Mouse (Mus musculus): ENCODE data around the gene Wasf3.
"Not testable (repeated sequence)": the region's sequence is repeated elsewhere in the genome, so short reads cannot be mapped to it uniquely, and the experiment has no call there.

Gene Wasf3

GRCm38 (mm10) chr5:146398386-146399115, 13.8 kb downstream of the Wasf3 start:
- DNase-seq (ENCODE audit: low read depth in 2 of 2, low spot score in 2 of 2): no peak

GRCm38 (mm10) chr5:146401012-146401411, 16.2 kb downstream of the Wasf3 start:
- DNase-seq (ENCODE audit: low read depth in 2 of 2, low spot score in 2 of 2): not testable (repeated sequence)

- no peak for DNase-seq (ENCODE audit: low read depth in 2 of 2, low spot score in 2 of 2)
Observed at GRCm38 (mm10) chr5:146402311-146402710, 17.5 kb downstream of the Wasf3 start.

- DNase-seq (ENCODE audit: low read depth in 2 of 2, low spot score in 2 of 2): no peak
Observed at GRCm38 (mm10) chr5:146403923-146404322, 19.1 kb downstream of the Wasf3 start.

GRCm38 (mm10) chr5:146406133-146406532, 21.3 kb downstream of the Wasf3 start:
- DNase-seq (ENCODE audit: low read depth in 2 of 2, low spot score in 2 of 2): no peak

GRCm38 (mm10) chr5:146407791-146408190, 23.0 kb downstream of the Wasf3 start:
- DNase-seq (ENCODE audit: low read depth in 2 of 2, low spot score in 2 of 2): no peak

- no peak for DNase-seq (ENCODE audit: low read depth in 2 of 2, low spot score in 2 of 2)
Observed at GRCm38 (mm10) chr5:146408604-146409003, 23.8 kb downstream of the Wasf3 start.

GRCm38 (mm10) chr5:146410821-146411220, 26.0 kb downstream of the Wasf3 start:
- no peak for DNase-seq (ENCODE audit: low read depth in 2 of 2, low spot score in 2 of 2)

GRCm38 (mm10) chr5:146412743-146413430, 28.1 kb downstream of the Wasf3 start:
- DNase-seq (ENCODE audit: low read depth in 2 of 2, low spot score in 2 of 2): no peak

- no peak for DNase-seq (ENCODE audit: low read depth in 2 of 2, low spot score in 2 of 2)
Observed at GRCm38 (mm10) chr5:146414611-146415010, 29.8 kb downstream of the Wasf3 start.

GRCm38 (mm10) chr5:146415218-146415617, 30.4 kb downstream of the Wasf3 start:
- DNase-seq (ENCODE audit: low read depth in 2 of 2, low spot score in 2 of 2): no peak

GRCm38 (mm10) chr5:146416331-146417110, 31.7 kb downstream of the Wasf3 start:
- no peak for DNase-seq (ENCODE audit: low read depth in 2 of 2, low spot score in 2 of 2)

GRCm38 (mm10) chr5:146418092-146418491, 33.3 kb downstream of the Wasf3 start:
- no peak for DNase-seq (ENCODE audit: low read depth in 2 of 2, low spot score in 2 of 2)

- DNase-seq (ENCODE audit: low read depth in 2 of 2, low spot score in 2 of 2): no peak
Observed at GRCm38 (mm10) chr5:146420081-146420480, 35.3 kb downstream of the Wasf3 start.

GRCm38 (mm10) chr5:146424711-146425326, 40.0 kb downstream of the Wasf3 start:
- no peak for DNase-seq (ENCODE audit: low read depth in 2 of 2, low spot score in 2 of 2)

GRCm38 (mm10) chr5:146425656-146426055, 40.9 kb downstream of the Wasf3 start:
- DNase-seq (ENCODE audit: low read depth in 2 of 2, low spot score in 2 of 2): no peak

- no peak for DNase-seq (ENCODE audit: low read depth in 2 of 2, low spot score in 2 of 2)
Observed at GRCm38 (mm10) chr5:146428109-146428508, 43.3 kb downstream of the Wasf3 start.

- DNase-seq (ENCODE audit: low read depth in 2 of 2, low spot score in 2 of 2): no peak
Observed at GRCm38 (mm10) chr5:146431821-146432220, 47.0 kb downstream of the Wasf3 start.

GRCm38 (mm10) chr5:146432476-146432875, 47.7 kb downstream of the Wasf3 start:
- DNase-seq (ENCODE audit: low read depth in 2 of 2, low spot score in 2 of 2): no peak

- DNase-seq (ENCODE audit: low read depth in 2 of 2, low spot score in 2 of 2): no peak
Observed at GRCm38 (mm10) chr5:146435316-146435715, 50.5 kb downstream of the Wasf3 start.

GRCm38 (mm10) chr5:146436796-146437195, 52.0 kb downstream of the Wasf3 start:
- no peak for DNase-seq (ENCODE audit: low read depth in 2 of 2, low spot score in 2 of 2)
